Mouse (Mus musculus) kidney, postnatal 0 days (tissue): ENCODE measurements around the gene Rpgrip1. TPM values are rescaled to one million over a fixed set of nuclear protein-coding genes. Genes with fewer than 3 reads are reported as not detected.
A peak's percentile ranks its signal among the peaks of the same experiment; 100 is the strongest.

Source experiments
- ATAC-seq: fragments of 200-750 bp; cut with Nextera tagmentation; replicated peaks from 2 replicates; pipeline ENCODE4 v1.8.0; 2017; ENCODE audit warnings: low read depth, moderate number of reproducible peaks, moderate TSS enrichment, moderate library complexity; ENCODE audit not compliant: low FRiP score
- DNase-seq: peaks from one replicate; pipeline ENCODE4 v3.0.0-alpha.2; 2016; ENCODE audit warnings: low spot score
- H3K27ac ChIP-seq: fragments of 300-500 bp; sonication (generic); 2 replicates; pipeline ENCODE4 v1.5.1; 2014; ENCODE audit warnings: mild to moderate bottlenecking
- H3K27me3 ChIP-seq: fragments of 300-500 bp; sonication (generic); 2 replicates; pipeline ENCODE4 v1.6.1; 2014; ENCODE audit warnings: low read length, mixed read lengths; ENCODE audit not compliant: insufficient read depth
- H3K36me3 ChIP-seq: fragments of 300-500 bp; sonication (generic); 2 replicates; pipeline ENCODE4 v1.6.1; 2014; ENCODE audit warnings: low read length, mixed read lengths; ENCODE audit not compliant: insufficient read depth
- H3K4me1 ChIP-seq: fragments of 300-500 bp; sonication (generic); replicated peaks from 2 replicates; pipeline ENCODE4 v1.6.1; 2014; ENCODE audit warnings: antibody characterized with exemption, low read length, mixed read lengths; ENCODE audit not compliant: insufficient read depth
- H3K4me2 ChIP-seq: fragments of 300-500 bp; sonication (generic); 2 replicates; pipeline ENCODE4 v1.6.1; 2014; ENCODE audit warnings: mild to moderate bottlenecking, low read length, moderate library complexity, mixed read lengths
- H3K4me3 ChIP-seq: fragments of 300-500 bp; sonication (generic); replicated peaks from 2 replicates; pipeline ENCODE4 v1.5.1; 2014; ENCODE audit warnings: low read depth, low read length
- H3K9ac ChIP-seq: fragments of 300-500 bp; sonication (generic); 2 replicates; pipeline ENCODE4 v1.6.1; 2014; ENCODE audit warnings: low read depth, low read length
- H3K9me3 ChIP-seq: fragments of 300-500 bp; sonication (generic); replicated peaks from 2 replicates; pipeline ENCODE4 v1.6.1; 2016; ENCODE audit warnings: low read length, inconsistent platforms, mixed read lengths
- CTCF ChIP-seq: IDR thresholded peaks from 2 replicates; pipeline ENCODE4 v1.5.1; 2016; ENCODE audit warnings: antibody characterized with exemption, low read depth, mild to moderate bottlenecking, moderate library complexity
- WGBS: fragments of 180-500 bp; shearing (Covaris S2); extraction: QIAGEN DNeasy Blood & Tissue Kit; methylation state at CpG from one replicate; pipeline ENCODE4 v1.1.7; 2014; 5-methylcytosine and 5-hydroxymethylcytosine counted together
- polyA plus RNA-seq: library from polyadenylated mRNA; unstranded; fragments of >200 nt; fragmentation: Nextera tagmentation; extraction: Ambion mirVana; gene quantifications from 2 replicates; pipeline ENCODE4 v1.2.1, GENCODE M21; 2015

Rpgrip1 gene
- polyA plus RNA-seq, 1 experiment from 2014 or later, result 51.1 TPM

- H3K4me2 ChIP-seq, result peak overlapping the region; percentile 99
- H3K4me3 ChIP-seq, result peak overlapping the region; percentile 44; the same call in 1 of the 2 replicates
- 21% methylated on average over 8 of the region's 8 CpGs for WGBS
- ATAC-seq, result 0 out of 2 replicates have a peak, but pooled peaks have one; percentile 16
- TF ChIP-seq CTCF, result no peak
- H3K4me1 ChIP-seq, result no peaks in the 10 kb centered on the region; the same call in 1 of the 2 replicates
- H3K27me3 ChIP-seq, result no peaks in the 10 kb centered on the region
- no peak for DNase-seq
- H3K27ac ChIP-seq, result peak overlapping the region; percentile 83; the same call in 1 of the 2 replicates
- no peaks in the 10 kb centered on the region for H3K9me3 ChIP-seq
- H3K9ac ChIP-seq, result peak overlapping the region; percentile 68
- H3K36me3 ChIP-seq, result no peaks in the 10 kb centered on the region
Measured at GRCm38 (mm10) chr14:52118456-52118822, 7.9 kb downstream of the Rpgrip1 start.

GRCm38 (mm10) chr14:52118823-52119608, 8.5 kb downstream of the Rpgrip1 start:
- WGBS, result under 1% methylated on average over 38 of the region's 38 CpGs
- H3K36me3 ChIP-seq, result no peaks in the 10 kb centered on the region
- H3K27ac ChIP-seq, result peak overlapping the region; percentile 83
- H3K9ac ChIP-seq, result peak overlapping the region; percentile 68
- no peaks in the 10 kb centered on the region for H3K27me3 ChIP-seq
- DNase-seq, result peak; percentile 76
- peak overlapping the region; percentile 99 for H3K4me2 ChIP-seq
- no peaks in the 10 kb centered on the region; the same call in 1 of the 2 replicates for H3K4me1 ChIP-seq
- ATAC-seq, result peak; percentile 84
- H3K9me3 ChIP-seq, result no peaks in the 10 kb centered on the region
- peak; percentile 44; the same call in 1 of the 2 replicates for TF ChIP-seq CTCF
- H3K4me3 ChIP-seq, result peak overlapping the region; percentile 44

- Histone ChIP-seq H3K9ac (no peak overlapping the region), H3K4me3 (no peak overlapping the region)
Measured at GRCm38 (mm10) chr14:52120169-52120568, 9.7 kb downstream of the Rpgrip1 start.

GRCm38 (mm10) chr14:52123918-52124317, 13.4 kb downstream of the Rpgrip1 start:
- Histone ChIP-seq H3K9ac (no peak overlapping the region), H3K27ac (no peak overlapping the region), H3K4me3 (no peak overlapping the region), H3K36me3 (no peaks in the 10 kb centered on the region), H3K4me2 (no peak overlapping the region), H3K27me3 (no peaks in the 10 kb centered on the region), H3K9me3 (no peaks in the 10 kb centered on the region), H3K4me1 (no peaks in the 10 kb centered on the region; the same call in 1 of the 2 replicates)
- DNase-seq, result peak; percentile 89
- peak; percentile 90 for TF ChIP-seq CTCF
- ATAC-seq, result no peak
- WGBS, result 30% methylated on average over 4 of the region's 4 CpGs

More at GRCm38 (mm10) chr14:52120169-52120568, 9.7 kb downstream of the Rpgrip1 start:
- Histone ChIP-seq H3K27ac (no peak overlapping the region), H3K9me3 (no peaks in the 10 kb centered on the region), H3K4me2 (peak overlapping the region; percentile 99; the same call in 1 of the 2 replicates), H3K36me3 (no peaks in the 10 kb centered on the region), H3K27me3 (no peaks in the 10 kb centered on the region), H3K4me1 (no peaks in the 10 kb centered on the region; the same call in 1 of the 2 replicates)
- WGBS, result 64% methylated on average over 7 of the region's 7 CpGs
- no peak for TF ChIP-seq CTCF
- ATAC-seq, result no peak
- DNase-seq, result no peak

GRCm38 (mm10) chr14:52124636-52125035, 14.1 kb downstream of the Rpgrip1 start:
- DNase-seq, result no peak
- Histone ChIP-seq H3K4me1 (no peaks in the 10 kb centered on the region), H3K4me2 (no peak overlapping the region), H3K9me3 (no peaks in the 10 kb centered on the region), H3K36me3 (no peaks in the 10 kb centered on the region), H3K4me3 (no peak overlapping the region), H3K27ac (no peak overlapping the region), H3K27me3 (no peaks in the 10 kb centered on the region), H3K9ac (no peak overlapping the region)
- WGBS, result 92% methylated on average over 3 of the region's 3 CpGs
- no peak for ATAC-seq
- no peak for TF ChIP-seq CTCF

GRCm38 (mm10) chr14:52133584-52133983, 23.1 kb downstream of the Rpgrip1 start:
- Histone ChIP-seq H3K27me3 (no peaks in the 10 kb centered on the region), H3K9ac (no peak overlapping the region), H3K4me2 (no peak overlapping the region), H3K4me3 (no peak overlapping the region), H3K9me3 (no peaks in the 10 kb centered on the region), H3K4me1 (no peaks in the 10 kb centered on the region), H3K27ac (no peak overlapping the region), H3K36me3 (no peaks in the 10 kb centered on the region)
- DNase-seq (no peak), ATAC-seq (no peak)
- 77% methylated on average over 5 of the region's 5 CpGs for WGBS
- TF ChIP-seq CTCF, result no peak
